In genomic region chr7:108935411-108935810, GRCm38 (mm10) we compare ENCODE assay signal across 9 mouse cellular contexts. TPM values are rescaled to one million over a fixed set of nuclear protein-coding genes. Genes with fewer than 3 reads are reported as not detected.
DNase-seq lines count a peak whose midpoint lies in the region; ATAC-seq lines count a peak whose summit lies in the region.
"Had no signal": no experiment of that assay in that cellular context is flagged by ENCODE, and none has a peak within 500 bp of the region (broad histone marks: within the 10 kb centered on the region; RNA-seq: fewer than 3 reads in every experiment).

No protein-coding gene starts in this region.

- peaks cover 50% of the 10 kb centered on the region for H3K36me3 ChIP-seq in erythroblast, embryonic 14.5 days (ENCODE audit: control insufficient read depth)
- peaks cover 9% of the 10 kb centered on the region for H3K36me3 ChIP-seq in neural tube, embryonic 11.5 days (ENCODE audit: control insufficient read depth, insufficient read depth, low read length)
- H3K36me3 ChIP-seq in liver, embryonic 13.5 days = peaks cover 48% of the 10 kb centered on the region

- H3K4me1 ChIP-seq in erythroblast, embryonic 14.5 days (ENCODE audit: control insufficient read depth) = peaks cover 24% of the 10 kb centered on the region
- 0 out of 2 replicates have a peak, but pooled peaks cover 7% of the 10 kb centered on the region for H3K4me1 ChIP-seq in neural tube, embryonic 11.5 days (ENCODE audit: control insufficient read depth, insufficient read depth, low read length)
- H3K4me1 ChIP-seq in liver, embryonic 13.5 days (replicated peaks) = peaks cover 23% of the 10 kb centered on the region

- no peaks in the 10 kb centered on the region for H3K9me3 ChIP-seq in erythroblast, embryonic 14.5 days (ENCODE audit: control insufficient read depth, low read length)
- H3K9me3 ChIP-seq in neural tube, embryonic 11.5 days (ENCODE audit: control insufficient read depth, low read length) = no peaks in the 10 kb centered on the region
- H3K9me3 ChIP-seq in liver, embryonic 13.5 days (replicated peaks) = no peaks in the 10 kb centered on the region

- no peak for DNase-seq in neural tube, embryonic 11.5 days (ENCODE audit: low spot score)
- DNase-seq in neural tube, embryonic 10.5 days (ENCODE audit: extremely low spot score, low spot score) = no peak
- DNase-seq in liver, embryonic 13.5 days = no peak
- DNase-seq in thymus, adult 18-20 months = no peak
- DNase-seq in cerebellum, adult 9-11 months = no peak
- DNase-seq in adrenal gland, postnatal 14 days = no peak

- H3K4me3 ChIP-seq in erythroblast, embryonic 14.5 days (replicated peaks) = peak overlapping the region; percentile 81
- H3K4me3 ChIP-seq in neural tube, embryonic 11.5 days (ENCODE audit: low read depth, low read length) = peak overlapping the region; percentile 93
- H3K4me3 ChIP-seq in liver, embryonic 13.5 days (replicated peaks) = peak overlapping the region; percentile 84

- ATAC-seq in erythroblast, adult 5-6 weeks (replicated peaks; ENCODE audit: low FRiP score, poor library complexity, severe bottlenecking) = no peak
- ATAC-seq in neural tube, embryonic 11.5 days (ENCODE audit: insufficient read depth, low FRiP score, low TSS enrichment) = no peak
- ATAC-seq in liver, embryonic 13.5 days (ENCODE audit: low read depth) = no peak

- H3K27me3 ChIP-seq in erythroblast, embryonic 14.5 days (ENCODE audit: control insufficient read depth) = peaks cover 5% of the 10 kb centered on the region; the same call in 1 of the 2 replicates
- H3K27me3 ChIP-seq in neural tube, embryonic 11.5 days (ENCODE audit: control insufficient read depth, insufficient read depth, low read length) = no peaks in the 10 kb centered on the region
- no peaks in the 10 kb centered on the region for H3K27me3 ChIP-seq in liver, embryonic 13.5 days

- H3K9ac ChIP-seq in neural tube, embryonic 11.5 days (ENCODE audit: low read length) = no peak overlapping the region
- peak overlapping the region; percentile 89 for H3K9ac ChIP-seq in liver, embryonic 13.5 days

- WGBS in neural tube, embryonic 11.5 days = 86% methylated on average over 7 of the region's 7 CpGs
- WGBS in liver, embryonic 13.5 days (ENCODE audit: insufficient replicate concordance) = 63% methylated on average over 7 of the region's 7 CpGs

- H3K4me2 ChIP-seq in neural tube, embryonic 11.5 days (ENCODE audit: low read depth) = peak overlapping the region; percentile 72
- H3K4me2 ChIP-seq in liver, embryonic 13.5 days = peak overlapping the region; percentile 87

- H3K27ac ChIP-seq in neural tube, embryonic 11.5 days (ENCODE audit: low read depth, low read length) = no peak overlapping the region
- H3K27ac ChIP-seq in liver, embryonic 13.5 days = no peak overlapping the region

RNA-seq across cellular contexts. Expression of gene Eif3f, which starts 1.2 kb away (rescaled TPM):
- 37.1 and 38.6 TPM in 2 replicates for polyA plus RNA-seq in erythroblast, embryonic 14.5 days (2012)
- total RNA-seq in erythroblast, adult 5-6 weeks (2015; ENCODE audit: low replicate concordance) = 51.3 and 67.7 TPM in 2 replicates
- 19.4 and 26.1 TPM in 2 replicates for total RNA-seq in erythroblast, adult 5-6 weeks (2017; ENCODE audit: low replicate concordance)
- 92.6 and 95.4 TPM in 2 replicates for polyA plus RNA-seq in neural tube, embryonic 11.5 days (2014; fragmentation: Nextera tagmentation; extraction: Ambion mirVana)
- 40.6 and 48.6 TPM in 2 replicates for polyA plus RNA-seq in liver, embryonic 13.5 days (2015; fragmentation: Nextera tagmentation; extraction: Ambion mirVana)
- total RNA-seq in adrenal gland, postnatal 14 days (2021) = 138 and 156 TPM in 2 replicates

RNA-seq across cellular contexts. Expression of gene Nlrp10, which starts 5.4 kb away (rescaled TPM):
- not detected in 2 replicates for polyA plus RNA-seq in erythroblast, embryonic 14.5 days (2012)
- not detected in 2 replicates for total RNA-seq in erythroblast, adult 5-6 weeks (2015; ENCODE audit: low replicate concordance)
- 0.14 TPM in 1 of 2 replicates, not detected in the other for total RNA-seq in erythroblast, adult 5-6 weeks (2017; ENCODE audit: low replicate concordance)
- not detected in 2 replicates for polyA plus RNA-seq in neural tube, embryonic 11.5 days (2014; fragmentation: Nextera tagmentation; extraction: Ambion mirVana)
- 0.02 and 0.07 TPM in 2 replicates for polyA plus RNA-seq in liver, embryonic 13.5 days (2015; fragmentation: Nextera tagmentation; extraction: Ambion mirVana)
- total RNA-seq in adrenal gland, postnatal 14 days (2021) = 0.41 TPM in 2 replicates
- polyA plus RNA-seq: brain, embryonic 14.5 days had no signal

RNA-seq across cellular contexts. Expression of gene Tub, which starts 14.7 kb away (rescaled TPM):
- 0.01 TPM in 1 of 2 replicates, not detected in the other for polyA plus RNA-seq in erythroblast, embryonic 14.5 days (2012)
- total RNA-seq in erythroblast, adult 5-6 weeks (2015; ENCODE audit: low replicate concordance) = not detected in 2 replicates
- total RNA-seq in erythroblast, adult 5-6 weeks (2017; ENCODE audit: low replicate concordance) = not detected in 2 replicates
- 16.9 and 20.0 TPM in 2 replicates for polyA plus RNA-seq in neural tube, embryonic 11.5 days (2014; fragmentation: Nextera tagmentation; extraction: Ambion mirVana)
- polyA plus RNA-seq in liver, embryonic 13.5 days (2015; fragmentation: Nextera tagmentation; extraction: Ambion mirVana) = 0.06 and 0.07 TPM in 2 replicates
- total RNA-seq in adrenal gland, postnatal 14 days (2021) = 26.7 and 33.3 TPM in 2 replicates

RNA-seq across cellular contexts. Expression of gene Olfr519, which starts 41.2 kb away (rescaled TPM):
- polyA plus RNA-seq in erythroblast, embryonic 14.5 days (2012) = not detected in 2 replicates
- total RNA-seq in erythroblast, adult 5-6 weeks (2015; ENCODE audit: low replicate concordance) = not detected in 2 replicates
- total RNA-seq in erythroblast, adult 5-6 weeks (2017; ENCODE audit: low replicate concordance) = not detected in 2 replicates
- polyA plus RNA-seq in neural tube, embryonic 11.5 days (2014; fragmentation: Nextera tagmentation; extraction: Ambion mirVana) = not detected in 2 replicates
- not detected in 2 replicates for polyA plus RNA-seq in liver, embryonic 13.5 days (2015; fragmentation: Nextera tagmentation; extraction: Ambion mirVana)
- total RNA-seq in adrenal gland, postnatal 14 days (2021) = not detected in 2 replicates
- polyA plus RNA-seq: brain, embryonic 14.5 days had no signal

RNA-seq across cellular contexts. Expression of gene Olfr518, which starts 50.6 kb away (rescaled TPM):
- 0.01 TPM in 1 of 2 replicates, not detected in the other for polyA plus RNA-seq in erythroblast, embryonic 14.5 days (2012)
- total RNA-seq in erythroblast, adult 5-6 weeks (2015; ENCODE audit: low replicate concordance) = not detected in 2 replicates
- total RNA-seq in erythroblast, adult 5-6 weeks (2017; ENCODE audit: low replicate concordance) = not detected in 2 replicates
- polyA plus RNA-seq in neural tube, embryonic 11.5 days (2014; fragmentation: Nextera tagmentation; extraction: Ambion mirVana) = not detected in 2 replicates
- not detected in 2 replicates for polyA plus RNA-seq in liver, embryonic 13.5 days (2015; fragmentation: Nextera tagmentation; extraction: Ambion mirVana)
- not detected in 2 replicates for total RNA-seq in adrenal gland, postnatal 14 days (2021)
- polyA plus RNA-seq: brain, embryonic 14.5 days had no signal

Comparison
In these comparisons a context has a peak if more than half of its experiments do, and no peak if none do; other contexts are left out.
1. RNA of gene Tub, which starts 14.7 kb away (polyA plus RNA-seq): 16.9 to 20.0 TPM in neural tube, embryonic 11.5 days; 0.06 to 0.07 TPM in liver, embryonic 13.5 days and 0.01 TPM in erythroblast, embryonic 14.5 days; every median in the first group is over 10 times any median in the second.
2. Peak in every context shown above with its lines, with median percentiles within 50 percentile points of each other: H3K4me3 ChIP-seq.